Mouse (Mus musculus) heart, postnatal 0 days (tissue): Measurements from ENCODE around the gene Upp2. TPM values are rescaled to one million over a fixed set of nuclear protein-coding genes. Genes with fewer than 3 reads are reported as not detected.

ENCODE experiments used
- ATAC-seq: fragments of 200-750 bp; cut with Nextera tagmentation; 2 replicates; pipeline ENCODE4 v1.8.0; 2017; ENCODE audit warnings: low read depth, moderate number of reproducible peaks, moderate library complexity; ENCODE audit not compliant: insufficient read depth
- DNase-seq: peaks from one replicate; pipeline ENCODE4 v3.0.0-alpha.2; 2016; ENCODE audit warnings: low spot score
- H3K27ac ChIP-seq: fragments of 300-500 bp; sonication (generic); 2 replicates; pipeline ENCODE4 v1.5.1; 2014; ENCODE audit warnings: low read depth, mild to moderate bottlenecking
- H3K27me3 ChIP-seq: fragments of 300-500 bp; sonication (generic); 2 replicates; pipeline ENCODE4 v1.6.1; 2014; ENCODE audit warnings: low read length, mixed read lengths; ENCODE audit not compliant: control insufficient read depth, insufficient read depth
- H3K36me3 ChIP-seq: fragments of 300-500 bp; sonication (generic); replicated peaks from 2 replicates; pipeline ENCODE4 v1.6.1; 2014; ENCODE audit warnings: low read length, mixed read lengths; ENCODE audit not compliant: control insufficient read depth, insufficient read depth
- H3K4me1 ChIP-seq: fragments of 300-500 bp; sonication (generic); 2 replicates; pipeline ENCODE4 v1.6.1; 2014; ENCODE audit warnings: antibody characterized with exemption; ENCODE audit not compliant: control insufficient read depth, insufficient read depth
- H3K4me2 ChIP-seq: fragments of 300-500 bp; sonication (generic); 2 replicates; pipeline ENCODE4 v1.6.1; 2014; ENCODE audit warnings: low read depth, mild to moderate bottlenecking, low read length, moderate library complexity
- H3K4me3 ChIP-seq: fragments of 300-500 bp; sonication (generic); 2 replicates; pipeline ENCODE4 v1.5.1; 2014; ENCODE audit warnings: low read depth, low read length
- H3K9ac ChIP-seq: fragments of 300-500 bp; sonication (generic); replicated peaks from 2 replicates; pipeline ENCODE4 v1.6.1; 2014; ENCODE audit warnings: low read depth, low read length, mixed read lengths
- H3K9me3 ChIP-seq: fragments of 300-500 bp; sonication (generic); replicated peaks from 2 replicates; pipeline ENCODE4 v1.6.1; 2016; ENCODE audit warnings: low read length; ENCODE audit not compliant: control insufficient read depth
- CTCF ChIP-seq: IDR thresholded peaks from 2 replicates; pipeline ENCODE4 v1.5.1; 2016; ENCODE audit warnings: antibody characterized with exemption, control low read depth, low read depth
- EP300 ChIP-seq: IDR thresholded peaks from 2 replicates; pipeline ENCODE4 v1.6.1; 2016; ENCODE audit warnings: antibody characterized with exemption, low read depth
- WGBS: fragments of 180-500 bp; shearing (Covaris S2); extraction: QIAGEN DNeasy Blood & Tissue Kit; methylation state at CpG from one replicate; pipeline ENCODE4 v1.1.7; 2014; 5-methylcytosine and 5-hydroxymethylcytosine counted together
- polyA plus RNA-seq: library from polyadenylated mRNA; unstranded; fragments of >200 nt; fragmentation: Nextera tagmentation; extraction: Ambion mirVana; gene quantifications from 2 replicates; pipeline ENCODE4 v1.2.1, GENCODE M21; 2015
- total RNA-seq: library from RNA; depleted of rRNA; stranded (reverse); fragments of >200 nt; gene quantifications from 2 replicates; pipeline ENCODE4 v1.2.3, GENCODE M21; 2014; ENCODE audit warnings: low replicate concordance

Upp2 gene
- total and polyA plus RNA-seq, 2 experiments from 2014 or later, result 0.92 to 4.3 TPM

DNA sequence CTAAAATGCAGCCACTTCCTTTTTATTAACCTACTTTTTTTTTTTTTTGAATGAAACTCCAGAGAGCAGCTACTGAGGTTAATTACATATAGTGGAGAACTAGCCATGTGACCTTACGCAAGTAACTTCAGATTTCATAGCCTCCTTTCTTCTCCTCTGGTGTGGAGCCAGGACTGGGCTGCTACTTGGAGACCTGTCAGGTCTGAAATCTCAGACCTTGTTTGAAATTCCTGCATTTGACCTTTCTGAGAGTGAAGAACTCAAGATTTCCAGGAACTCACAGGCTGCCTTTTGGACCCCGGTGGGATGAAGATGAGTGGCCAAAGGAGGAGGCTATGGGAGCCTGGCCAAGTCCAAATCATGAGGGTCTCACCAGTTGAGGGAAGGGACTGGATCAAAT, 7.1 kb downstream of the Upp2 start:
- TF ChIP-seq CTCF, result no peak
- TF ChIP-seq EP300, result no peak

GRCm38 (mm10) chr2:58586311-58586710, 19.2 kb downstream of the Upp2 start:
- TF ChIP-seq EP300, result no peak
- no peak for TF ChIP-seq CTCF
- H3K27ac ChIP-seq, result no peak overlapping the region
- H3K27me3 ChIP-seq, result no peaks in the 10 kb centered on the region
- no peak overlapping the region for H3K4me3 ChIP-seq
- ATAC-seq (no peak), DNase-seq (no peak)
- no peaks in the 10 kb centered on the region for H3K4me1 ChIP-seq
- no peaks in the 10 kb centered on the region for H3K9me3 ChIP-seq
- WGBS, result 72% methylated on average over 10 of the region's 10 CpGs
- no peak overlapping the region for H3K4me2 ChIP-seq
- H3K9ac ChIP-seq, result no peak overlapping the region
- H3K36me3 ChIP-seq, result no peaks in the 10 kb centered on the region

More for the DNA sequence above, 7.1 kb downstream of the Upp2 start:
- no peaks in the 10 kb centered on the region for H3K4me1 ChIP-seq
- DNase-seq (no peak), ATAC-seq (no peak)
- H3K27me3 ChIP-seq, result no peaks in the 10 kb centered on the region
- no peak overlapping the region for H3K4me3 ChIP-seq
- no peaks in the 10 kb centered on the region for H3K9me3 ChIP-seq
- no peak overlapping the region for H3K27ac ChIP-seq
- no peaks in the 10 kb centered on the region for H3K36me3 ChIP-seq
- 71% methylated on average over 2 of the region's 2 CpGs for WGBS
- H3K9ac ChIP-seq, result no peak overlapping the region
- no peak overlapping the region for H3K4me2 ChIP-seq

DNA sequence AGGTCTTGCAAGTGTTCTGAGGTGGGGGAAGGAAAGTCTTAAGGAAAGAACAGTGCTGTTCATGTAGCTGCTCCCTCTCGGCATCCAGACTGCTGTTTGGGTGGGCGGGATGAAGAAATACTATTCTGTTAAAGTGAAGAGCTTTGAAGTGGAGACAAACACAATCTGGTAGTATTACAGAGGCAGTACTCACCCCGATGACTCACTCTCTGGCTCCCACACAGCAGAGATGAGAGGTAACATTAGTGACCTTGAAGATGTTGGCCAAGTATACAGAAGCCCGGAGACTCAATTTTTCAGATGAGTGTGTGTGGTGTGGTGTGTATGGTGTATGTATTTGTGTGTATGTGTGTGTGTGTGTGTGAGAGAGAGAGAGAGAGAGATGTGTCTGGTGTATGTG, 22.5 kb downstream of the Upp2 start:
- Histone ChIP-seq H3K9ac (no peak overlapping the region), H3K4me2 (no peak overlapping the region), H3K4me1 (peaks cover 6% of the 10 kb centered on the region), H3K4me3 (no peak overlapping the region), H3K27me3 (no peaks in the 10 kb centered on the region), H3K27ac (peak overlapping the region; percentile 21; the same call in 1 of the 2 replicates), H3K36me3 (no peaks in the 10 kb centered on the region), H3K9me3 (no peaks in the 10 kb centered on the region)
- peak; percentile 40 for DNase-seq
- peak; percentile 80 for ATAC-seq
- TF ChIP-seq EP300 (no peak), CTCF (no peak)
- 29% methylated on average over 4 of the region's 4 CpGs for WGBS

DNA sequence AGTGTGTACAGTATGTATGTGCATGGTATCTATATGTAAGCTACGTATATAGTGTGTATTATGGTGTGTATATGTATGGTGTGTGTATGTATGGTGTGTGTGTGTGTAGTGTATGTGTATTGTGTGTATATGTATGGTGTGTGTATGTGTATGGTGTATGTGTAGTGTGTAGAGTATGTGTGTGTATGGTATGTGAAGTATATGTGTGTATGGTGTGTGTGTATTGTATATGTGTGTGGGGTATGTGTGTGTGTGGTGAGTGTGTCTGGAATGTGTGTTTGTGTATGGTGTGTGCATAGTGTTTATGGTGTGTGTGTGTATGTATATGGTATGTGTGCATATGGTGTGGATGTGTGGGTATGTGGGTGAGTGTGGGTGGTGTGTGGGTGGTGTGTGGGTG, 23.0 kb downstream of the Upp2 start:
- Histone ChIP-seq H3K4me3 (no peak overlapping the region), H3K9ac (no peak overlapping the region), H3K36me3 (no peaks in the 10 kb centered on the region), H3K27me3 (no peaks in the 10 kb centered on the region), H3K4me2 (no peak overlapping the region), H3K9me3 (no peaks in the 10 kb centered on the region), H3K4me1 (peaks cover 10% of the 10 kb centered on the region), H3K27ac (no peak overlapping the region)
- TF ChIP-seq EP300, result no peak
- no peak for TF ChIP-seq CTCF
- no peak for DNase-seq
- ATAC-seq, result no peak
- WGBS, result 97% methylated on average over 1 of the region's 1 CpGs

DNA sequence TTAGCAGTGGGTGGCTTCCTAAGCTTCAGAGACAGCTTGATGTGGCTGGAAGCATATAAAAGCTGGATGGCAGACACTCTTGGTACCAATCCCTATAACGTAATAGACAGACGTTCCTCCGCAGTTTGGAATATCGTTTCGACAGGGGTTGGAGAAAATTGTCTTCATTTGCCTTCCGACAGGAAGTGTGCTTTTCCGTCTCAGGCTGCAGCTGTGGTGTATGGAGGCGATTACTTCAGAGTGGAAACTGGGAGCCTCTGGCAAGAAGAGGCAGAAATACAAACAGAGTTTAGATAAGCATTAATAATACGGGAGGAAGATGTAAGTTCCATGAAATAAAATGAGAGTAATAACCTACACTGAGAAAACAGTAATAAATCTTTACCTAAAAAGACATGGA, 28.3 kb downstream of the Upp2 start:
- H3K36me3 ChIP-seq, result no peaks in the 10 kb centered on the region
- H3K27ac ChIP-seq, result peak overlapping the region; percentile 62
- H3K27me3 ChIP-seq, result no peaks in the 10 kb centered on the region
- no peak overlapping the region for H3K4me2 ChIP-seq
- no peaks in the 10 kb centered on the region for H3K9me3 ChIP-seq
- WGBS, result 59% methylated on average over 9 of the region's 9 CpGs
- no peak for DNase-seq
- H3K9ac ChIP-seq, result no peak overlapping the region
- H3K4me1 ChIP-seq, result peaks cover 10% of the 10 kb centered on the region
- ATAC-seq, result no peak
- TF ChIP-seq EP300, result no peak
- TF ChIP-seq CTCF, result no peak
- H3K4me3 ChIP-seq, result no peak overlapping the region

DNA sequence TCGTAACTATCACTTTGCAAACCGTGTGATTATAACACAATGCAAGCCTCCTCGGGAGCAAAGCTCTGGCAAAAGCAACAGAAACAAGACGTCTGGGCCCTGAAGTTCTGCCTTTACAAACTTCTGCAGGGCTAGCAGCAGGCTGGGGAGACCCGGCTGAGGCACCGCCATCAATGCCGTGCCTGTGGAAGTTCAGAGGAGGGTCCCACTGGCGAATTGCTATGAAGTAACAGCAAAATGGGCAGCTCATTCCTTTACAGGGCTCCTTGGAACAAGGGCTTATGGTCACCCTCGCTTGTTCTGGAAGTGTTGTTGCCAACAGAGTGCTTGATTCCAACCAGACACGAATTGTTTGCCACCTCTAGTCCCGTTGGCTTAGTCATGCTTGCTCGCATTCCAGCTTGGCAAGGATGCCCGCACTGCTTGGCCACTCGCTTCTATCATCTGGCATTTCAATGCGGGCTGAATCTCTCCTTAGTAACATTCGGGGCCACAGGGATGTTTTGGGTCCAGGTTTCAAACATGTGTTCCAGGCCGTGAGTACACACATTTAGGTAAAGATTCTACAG, 29.8 kb downstream of the Upp2 start:
- DNase-seq (no peak), ATAC-seq (no peak)
- no peak overlapping the region for H3K4me3 ChIP-seq
- no peak overlapping the region for H3K9ac ChIP-seq
- peaks cover 10% of the 10 kb centered on the region for H3K4me1 ChIP-seq
- TF ChIP-seq EP300, result no peak
- no peak for TF ChIP-seq CTCF
- H3K27ac ChIP-seq, result no peak overlapping the region; the same call in 1 of the 2 replicates
- H3K4me2 ChIP-seq, result no peak overlapping the region
- H3K27me3 ChIP-seq, result no peaks in the 10 kb centered on the region
- no peaks in the 10 kb centered on the region for H3K36me3 ChIP-seq
- no peaks in the 10 kb centered on the region for H3K9me3 ChIP-seq
- WGBS, result 74% methylated on average over 17 of the region's 17 CpGs
